ENCODE assay signal across 8 mouse cellular contexts in genomic region chr8:84004533-84005201, GRCm38 (mm10). TPM values are rescaled to one million over a fixed set of nuclear protein-coding genes. Genes with fewer than 3 reads are reported as not detected.
DNase-seq lines count a peak whose midpoint lies in the region; ATAC-seq and TF ChIP-seq lines count a peak whose summit lies in the region.

No protein-coding gene starts in this region.

- peak overlapping the region; percentile 93 for H3K4me3 ChIP-seq in ES-Bruce4 (ENCODE audit: low read depth, low read length)
- H3K4me3 ChIP-seq in forebrain, embryonic 14.5 days (ENCODE audit: low read depth, low read length) = peak overlapping the region; percentile 58
- peak overlapping the region; percentile 63 for H3K4me3 ChIP-seq in neural tube, embryonic 15.5 days (replicated peaks)

- H3K36me3 ChIP-seq in ES-Bruce4 (ENCODE audit: control insufficient read depth, insufficient read depth, low read length, poor library complexity, severe bottlenecking) = peaks cover 13% of the 10 kb centered on the region
- peaks cover 18% of the 10 kb centered on the region for H3K36me3 ChIP-seq in forebrain, embryonic 14.5 days (ENCODE audit: control insufficient read depth, insufficient read depth, low read length)
- H3K36me3 ChIP-seq in neural tube, embryonic 15.5 days = peaks cover 3% of the 10 kb centered on the region

- TF ChIP-seq CTCF in ES-Bruce4 (IDR thresholded peaks at IDR 0.05; ENCODE audit: low read depth, low read length) = no peak

- peak overlapping the region; percentile 62 for H3K27ac ChIP-seq in ES-Bruce4 (ENCODE audit: insufficient read depth, low read length)
- H3K27ac ChIP-seq in forebrain, embryonic 14.5 days (ENCODE audit: low read depth, low read length) = peak overlapping the region; percentile 63; the same call in 1 of the 2 replicates
- peak overlapping the region; percentile 77 for H3K27ac ChIP-seq in neural tube, embryonic 15.5 days (replicated peaks)

- TF ChIP-seq POLR2A in ES-Bruce4 (IDR thresholded peaks at IDR 0.05; ENCODE audit: insufficient read depth, low read length) = peak; percentile 19

- peak; percentile 96 for DNase-seq in forebrain, embryonic 14.5 days (ENCODE audit: low spot score)
- DNase-seq in heart, postnatal 14 days = peak; percentile 94 to 95
- peak; percentile 95 for DNase-seq in layer of hippocampus, adult 11-12 months (ENCODE audit: low spot score)
- DNase-seq in lung, adult 18-20 months = peak; percentile 95 to 96
- DNase-seq in testis, postnatal 14 days (ENCODE audit: low spot score) = peak; percentile 93

- H3K27me3 ChIP-seq in ES-Bruce4 (ENCODE audit: control insufficient read depth, insufficient read depth, low read length, poor library complexity, severe bottlenecking) = no peaks in the 10 kb centered on the region
- H3K27me3 ChIP-seq in forebrain, embryonic 14.5 days (replicated peaks; ENCODE audit: control insufficient read depth, insufficient read depth, low read length) = peaks cover 9% of the 10 kb centered on the region
- peaks cover 17% of the 10 kb centered on the region for H3K27me3 ChIP-seq in neural tube, embryonic 15.5 days (replicated peaks)

- peak overlapping the region; percentile 96 for H3K4me2 ChIP-seq in forebrain, embryonic 14.5 days (ENCODE audit: low read length)
- peak overlapping the region; percentile 96 for H3K4me2 ChIP-seq in neural tube, embryonic 15.5 days

- H3K9me3 ChIP-seq in ES-Bruce4 (replicated peaks; ENCODE audit: control insufficient read depth, insufficient read depth, low read length, poor library complexity, severe bottlenecking) = no peaks in the 10 kb centered on the region
- no peaks in the 10 kb centered on the region for H3K9me3 ChIP-seq in forebrain, embryonic 14.5 days (replicated peaks; ENCODE audit: control insufficient read depth, low read length)
- H3K9me3 ChIP-seq in neural tube, embryonic 15.5 days (replicated peaks) = no peaks in the 10 kb centered on the region

- peak overlapping the region; percentile 88 for H3K9ac ChIP-seq in ES-Bruce4 (ENCODE audit: low read depth, poor library complexity, severe bottlenecking)
- H3K9ac ChIP-seq in forebrain, embryonic 14.5 days (ENCODE audit: low read length) = peak overlapping the region; percentile 79
- peak overlapping the region; percentile 65 for H3K9ac ChIP-seq in neural tube, embryonic 15.5 days (replicated peaks)

- peak; percentile 88 for ATAC-seq in cerebellum, adult (ENCODE audit: insufficient number of reproducible peaks, low FRiP score, low TSS enrichment)
- ATAC-seq in forebrain, embryonic 14.5 days = peak; percentile 88
- peak; percentile 87 for ATAC-seq in neural tube, embryonic 15.5 days (ENCODE audit: low FRiP score)

- WGBS in forebrain, embryonic 14.5 days = 2% methylated on average over 30 of the region's 30 CpGs
- under 1% methylated on average over 30 of the region's 30 CpGs for WGBS in neural tube, embryonic 15.5 days

- H3K4me1 ChIP-seq in ES-Bruce4 (ENCODE audit: control insufficient read depth, insufficient read depth, low read length) = peaks cover under 1% of the 10 kb centered on the region
- H3K4me1 ChIP-seq in forebrain, embryonic 14.5 days (ENCODE audit: control insufficient read depth, insufficient read depth, low read length) = peaks cover 15% of the 10 kb centered on the region
- peaks cover 28% of the 10 kb centered on the region for H3K4me1 ChIP-seq in neural tube, embryonic 15.5 days

- no peak for TF ChIP-seq EP300 in ES-Bruce4 (IDR thresholded peaks at IDR 0.05; ENCODE audit: insufficient read depth, low read depth, low read length)

- intact Hi-C loops in heart, postnatal 14 days (cut with DNase I) = no loop called here

RNA-seq across cellular contexts. Expression of gene 1700067K01Rik, which starts 3.4 kb away (rescaled TPM):
- 1.5 and 2.4 TPM in 2 replicates for polyA plus RNA-seq in ES-Bruce4 (2011; ENCODE audit: insufficient read depth, insufficient read length, low read depth, missing spikeins)
- polyA plus RNA-seq in forebrain, embryonic 14.5 days (2014; fragmentation: Nextera tagmentation; extraction: Ambion mirVana) = 0.77 and 1.3 TPM in 2 replicates
- total RNA-seq in heart, postnatal 14 days (2021) = under 1 TPM; 0.33 to 0.80 TPM
- polyA plus RNA-seq in neural tube, embryonic 15.5 days (2015; fragmentation: Nextera tagmentation; extraction: Ambion mirVana) = 0.82 and 1.2 TPM in 2 replicates

RNA-seq across cellular contexts. Expression of gene Samd1, which starts 7.2 kb away (rescaled TPM):
- 79.7 and 95.7 TPM in 2 replicates for polyA plus RNA-seq in ES-Bruce4 (2011; ENCODE audit: insufficient read depth, insufficient read length, low read depth, missing spikeins)
- polyA plus RNA-seq in forebrain, embryonic 14.5 days (2014; fragmentation: Nextera tagmentation; extraction: Ambion mirVana) = 12.9 and 14.4 TPM in 2 replicates
- 10 to 100 TPM; 28.4 to 32.3 TPM for total RNA-seq in heart, postnatal 14 days (2021)
- polyA plus RNA-seq in neural tube, embryonic 15.5 days (2015; fragmentation: Nextera tagmentation; extraction: Ambion mirVana) = 7.9 and 8.4 TPM in 2 replicates

RNA-seq across cellular contexts. Expression of gene 2210011C24Rik, which starts 7.3 kb away (rescaled TPM):
- 11.2 and 15.9 TPM in 2 replicates for polyA plus RNA-seq in ES-Bruce4 (2011; ENCODE audit: insufficient read depth, insufficient read length, low read depth, missing spikeins)
- polyA plus RNA-seq in forebrain, embryonic 14.5 days (2014; fragmentation: Nextera tagmentation; extraction: Ambion mirVana) = not detected in 2 replicates
- total RNA-seq in heart, postnatal 14 days (2021) = 1 to 10 TPM; 1.8 to 2.3 TPM
- 0.69 and 1.6 TPM in 2 replicates for polyA plus RNA-seq in neural tube, embryonic 15.5 days (2015; fragmentation: Nextera tagmentation; extraction: Ambion mirVana)

RNA-seq across cellular contexts. Expression of gene Palm3, which starts 16.6 kb away (rescaled TPM):
- 61.7 and 62.8 TPM in 2 replicates for polyA plus RNA-seq in ES-Bruce4 (2011; ENCODE audit: insufficient read depth, insufficient read length, low read depth, missing spikeins)
- 0.33 and 0.53 TPM in 2 replicates for polyA plus RNA-seq in forebrain, embryonic 14.5 days (2014; fragmentation: Nextera tagmentation; extraction: Ambion mirVana)
- total RNA-seq in heart, postnatal 14 days (2021) = under 1 TPM; 0.26 to 0.27 TPM
- 14.1 and 17.0 TPM in 2 replicates for polyA plus RNA-seq in neural tube, embryonic 15.5 days (2015; fragmentation: Nextera tagmentation; extraction: Ambion mirVana)

RNA-seq across cellular contexts. Expression of gene Prkaca, which starts 31.9 kb away (rescaled TPM):
- 51.8 and 54.1 TPM in 2 replicates for polyA plus RNA-seq in ES-Bruce4 (2011; ENCODE audit: insufficient read depth, insufficient read length, low read depth, missing spikeins)
- polyA plus RNA-seq in forebrain, embryonic 14.5 days (2014; fragmentation: Nextera tagmentation; extraction: Ambion mirVana) = 117 and 132 TPM in 2 replicates
- total RNA-seq in heart, postnatal 14 days (2021) = 100 to 1,000 TPM; 386 to 395 TPM
- polyA plus RNA-seq in neural tube, embryonic 15.5 days (2015; fragmentation: Nextera tagmentation; extraction: Ambion mirVana) = 234 and 256 TPM in 2 replicates

Comparison
In these comparisons a context has a peak if more than half of its experiments do, and no peak if none do; other contexts are left out.
1. Peak in every context shown above with its lines: DNase-seq, ATAC-seq, H3K4me3 ChIP-seq and H3K27ac ChIP-seq.